Mouse (Mus musculus) urinary bladder, adult 18-20 months (tissue): ENCODE measurements around the gene Rab3d.

Source experiments
- DNase-seq, 2 experiments: peaks; one replicate each; pipeline ENCODE4 v3.0.0; 2022; ENCODE audit warnings: low spot score in 2 of 2, mixed read lengths in 2 of 2

Gene Rab3d

DNA sequence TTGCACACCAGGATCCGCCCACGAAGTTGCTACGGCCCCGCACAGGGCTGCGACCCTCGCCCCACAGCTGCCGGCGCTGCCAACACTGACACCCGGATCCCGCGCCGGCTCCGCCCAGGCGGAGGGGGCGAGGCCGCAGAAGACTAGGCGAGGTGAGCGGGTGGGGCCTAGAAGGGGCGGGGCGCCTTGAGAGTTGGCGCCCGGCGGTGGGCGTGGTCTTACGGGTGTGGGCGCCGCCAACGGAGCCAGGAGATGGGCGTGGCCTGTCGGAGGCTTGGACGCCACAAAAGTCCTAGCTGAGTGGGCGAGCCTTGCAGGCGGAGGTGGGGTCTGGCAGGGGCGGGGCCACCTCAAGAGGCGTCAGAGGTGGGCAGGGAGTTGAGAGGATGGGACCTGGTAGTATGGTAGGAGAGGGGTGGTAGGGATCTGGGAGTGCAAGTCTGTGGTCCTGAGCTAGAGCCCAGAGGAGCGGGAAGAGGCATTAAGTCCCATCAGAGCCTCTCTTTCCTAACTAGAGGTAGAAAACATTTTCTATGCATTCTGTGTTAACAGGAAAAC is at the start of gene Rab3d:
TSS of gene Rab3d (minus strand) at position 158 of the 558 bp plus-strand sequence.
- peak; percentile 94 to 96 for DNase-seq

DNA sequence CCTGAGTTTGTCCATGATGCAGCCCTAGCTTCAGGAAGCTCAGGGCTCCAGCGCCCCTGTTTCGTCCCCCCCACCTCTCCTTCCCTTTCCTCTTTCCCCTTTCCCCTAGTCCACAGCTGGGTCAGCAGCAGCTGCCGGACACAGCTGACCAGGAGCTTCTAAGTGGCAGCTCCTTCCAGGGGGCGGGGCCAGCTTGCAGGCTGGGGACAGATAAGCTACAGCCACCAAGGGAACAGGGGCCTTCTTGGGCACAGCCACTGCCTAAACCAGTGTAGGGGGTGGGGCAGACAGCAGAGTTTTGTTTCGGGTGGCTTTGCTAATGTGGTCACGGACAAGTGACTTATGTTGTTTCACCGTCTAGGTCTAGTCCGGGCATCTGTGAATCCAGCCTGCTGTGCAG is 45.4 kb upstream of the Rab3d start, which contains the start of gene Epor:
TSS of gene Epor (minus strand) at position 90 of the 400 bp plus-strand sequence.
- no peak for DNase-seq

DNA sequence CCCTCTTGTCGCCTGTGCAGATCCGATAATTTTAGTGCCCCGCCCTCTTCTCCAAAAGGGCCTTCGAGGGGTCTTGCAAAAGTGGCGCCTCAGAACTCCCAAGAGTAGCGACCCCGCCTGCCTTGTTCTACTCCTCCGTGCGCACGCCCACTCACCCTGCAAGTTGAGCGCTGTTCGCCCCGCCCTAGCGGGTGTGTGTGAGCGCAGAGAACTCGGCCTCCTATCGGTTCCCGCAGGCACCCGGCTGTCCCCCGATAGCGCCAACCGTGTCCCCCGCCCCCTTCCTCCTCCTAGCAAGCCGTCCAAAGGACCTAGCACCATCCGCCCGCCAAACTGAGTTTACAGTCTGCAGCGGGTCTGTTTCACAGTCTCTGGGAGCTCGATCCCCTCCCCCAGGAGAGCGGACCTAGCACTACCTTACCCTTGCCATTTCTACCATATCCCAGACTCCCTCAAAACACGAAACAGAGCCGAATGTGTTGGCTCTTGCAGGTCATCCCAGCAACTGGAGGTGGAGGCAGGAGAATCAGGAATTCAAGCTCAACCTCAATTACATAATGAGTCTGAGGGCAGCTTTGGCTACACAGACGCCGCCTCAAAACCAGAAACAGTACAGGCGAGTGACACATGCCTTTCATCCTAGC is 44.5 kb upstream of the Rab3d start:
- DNase-seq = peak; percentile 27 to 38

DNA sequence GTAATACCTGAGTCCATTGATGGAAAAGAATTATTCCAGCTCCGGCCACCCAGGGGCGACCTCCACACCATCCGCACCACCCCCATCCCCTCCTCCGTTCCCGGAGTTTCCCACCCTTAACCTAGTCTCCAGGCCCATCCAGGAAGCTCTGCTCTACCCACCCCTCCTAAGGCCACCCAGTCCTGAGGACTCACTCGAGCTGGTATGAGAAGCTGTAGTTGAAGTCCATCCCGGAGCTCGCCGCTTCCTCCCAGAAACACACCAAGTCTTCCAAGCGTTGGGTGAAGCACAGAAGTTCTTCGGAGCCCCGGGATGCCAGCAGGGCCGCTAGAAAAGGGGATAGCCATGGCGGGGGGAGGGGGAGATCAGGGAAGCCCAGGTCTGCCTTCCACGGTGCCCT is 44.0 kb upstream of the Rab3d start:
- peak in 1 of 2 experiments; percentile 23 for DNase-seq

- DNase-seq = no peak
These were observed 43.5 kb upstream of the Rab3d start for GRCm38 (mm10) chr9:21961366-21961980.

DNA sequence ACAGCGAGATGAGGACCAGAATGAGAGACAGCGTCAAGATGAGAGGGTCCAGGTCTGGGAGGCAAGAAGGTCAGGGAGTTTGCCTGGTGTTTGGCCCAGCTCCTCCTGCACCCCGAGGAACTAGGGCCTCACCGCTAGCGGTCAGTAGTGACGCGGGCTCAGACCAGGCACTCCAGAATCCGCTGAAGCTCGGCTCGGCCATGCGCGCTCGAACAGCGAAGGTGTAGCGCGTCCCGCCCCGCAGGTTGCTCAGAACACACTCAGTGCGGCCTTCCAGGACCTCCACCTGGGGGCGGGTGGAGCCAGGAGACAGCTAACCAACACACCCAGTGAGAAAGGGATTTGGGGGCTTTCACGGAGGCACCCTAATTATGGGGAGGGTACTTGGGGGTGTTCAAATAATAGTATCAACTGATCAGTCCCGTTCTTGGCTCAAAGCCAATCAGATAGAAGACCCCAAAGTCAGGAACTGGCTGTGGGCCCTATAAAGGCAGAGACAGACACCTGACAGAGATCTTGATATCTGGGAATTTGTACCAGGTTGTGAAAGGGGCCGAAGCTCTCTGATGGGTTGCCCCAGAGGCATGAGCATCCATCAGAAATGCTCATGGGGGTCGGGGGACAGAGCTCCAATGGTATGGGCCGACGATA is 42.7 kb upstream of the Rab3d start:
- peak; percentile 22 to 23 for DNase-seq

- no peak for DNase-seq
These were observed 42.1 kb upstream of the Rab3d start for GRCm38 (mm10) chr9:21960135-21960534.

DNA sequence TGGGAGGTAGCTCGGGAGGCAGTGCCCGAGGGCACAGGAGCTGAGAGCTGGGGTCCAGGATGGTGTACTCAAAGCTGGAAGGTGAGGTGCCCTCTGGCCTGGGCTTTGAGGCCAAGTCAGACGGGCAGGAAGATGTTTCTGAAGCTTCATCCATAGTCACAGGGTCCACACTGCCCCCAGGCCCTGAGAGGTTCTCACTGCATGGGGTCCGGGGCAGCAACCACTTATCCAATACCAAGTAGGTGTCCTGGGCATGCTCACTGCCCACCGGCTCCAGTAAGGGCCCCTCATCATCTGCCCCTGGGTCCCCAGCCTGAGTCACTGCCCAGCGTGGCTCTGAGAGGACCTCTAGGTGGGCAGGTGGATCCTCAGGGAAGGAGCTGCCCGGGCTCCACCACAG is 41.3 kb upstream of the Rab3d start:
- DNase-seq = no peak

GRCm38 (mm10) chr9:21958372-21958771 is 40.4 kb upstream of the Rab3d start:
- no peak for DNase-seq

DNA sequence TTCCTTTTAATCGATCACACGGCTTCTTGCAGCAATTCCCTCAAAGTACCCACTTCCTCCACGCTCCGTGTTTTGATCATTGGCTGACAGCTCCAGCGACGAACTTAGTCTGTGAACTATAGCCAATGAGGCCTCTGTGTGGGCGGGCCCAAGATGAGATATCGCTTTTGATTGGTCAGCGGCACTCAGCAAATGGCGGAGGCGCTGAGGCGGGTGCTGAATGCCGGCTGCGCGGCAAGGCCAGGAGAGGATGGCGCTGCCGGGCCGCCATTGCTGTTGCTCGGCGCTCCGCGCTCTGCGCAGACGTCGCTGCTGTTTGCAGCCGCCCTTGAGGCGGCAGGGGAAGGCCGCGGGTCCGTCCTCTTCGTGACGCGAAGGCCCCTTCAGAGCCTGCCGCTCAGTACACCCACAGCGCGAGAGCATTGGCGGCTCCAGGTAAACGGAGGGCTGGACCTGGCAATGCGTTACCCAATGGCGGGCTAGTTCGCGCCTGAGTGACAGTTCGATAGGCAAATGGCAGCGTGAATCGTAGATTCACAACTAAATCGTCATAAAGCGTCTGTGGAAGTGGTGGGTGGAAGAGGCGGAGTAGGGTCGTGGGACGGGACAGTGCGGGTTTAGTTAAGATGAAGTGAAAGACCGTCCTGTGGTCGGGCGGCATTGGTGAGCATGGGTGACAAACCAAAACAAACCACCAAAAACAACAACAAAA is 37.7 kb upstream of the Rab3d start, which contains the start of gene Swsap1:
TSS of gene Swsap1 (plus strand) at position 186 of the 712 bp plus-strand sequence.
- peak; percentile 96 to 99 for DNase-seq

DNA sequence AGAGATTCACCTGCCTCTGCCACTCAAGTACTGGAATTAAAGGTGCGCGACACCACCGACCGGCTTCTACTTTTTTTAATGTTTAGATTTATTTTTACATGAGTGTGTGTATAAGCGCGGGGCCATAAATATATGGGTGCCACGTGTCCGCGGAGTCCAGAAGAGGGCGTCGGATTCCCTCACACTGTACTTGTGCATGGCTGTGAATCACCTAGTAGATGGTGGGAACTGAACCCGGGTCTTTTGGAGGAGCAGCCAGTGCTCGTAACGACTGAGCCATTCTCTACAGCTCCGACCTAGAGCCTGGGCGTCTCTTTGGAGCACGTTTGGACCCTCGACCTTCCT is 37.2 kb upstream of the Rab3d start:
- no peak for DNase-seq

- DNase-seq = no peak
These were observed 36.6 kb upstream of the Rab3d start for GRCm38 (mm10) chr9:21954635-21955034.

DNA sequence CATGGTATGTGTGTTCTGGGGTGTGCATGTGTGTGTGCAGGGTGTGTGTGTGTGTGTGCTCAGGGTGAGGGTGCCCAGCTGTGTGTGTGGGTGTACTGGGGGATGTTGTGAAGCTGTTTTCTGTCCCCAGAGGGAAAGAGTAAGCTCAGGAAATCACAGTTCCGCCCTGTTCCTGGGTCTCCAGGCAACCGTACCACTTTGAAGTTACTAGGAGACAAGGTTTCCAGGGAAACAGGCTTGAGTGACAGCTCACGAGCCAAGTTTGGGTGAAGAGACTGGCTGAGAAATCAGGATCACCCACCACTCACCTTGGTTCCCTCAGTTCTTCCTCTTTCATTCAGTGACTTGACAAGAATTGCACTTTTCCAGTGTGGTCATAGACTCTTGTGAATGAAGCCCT is 35.6 kb upstream of the Rab3d start:
- no peak for DNase-seq

DNA sequence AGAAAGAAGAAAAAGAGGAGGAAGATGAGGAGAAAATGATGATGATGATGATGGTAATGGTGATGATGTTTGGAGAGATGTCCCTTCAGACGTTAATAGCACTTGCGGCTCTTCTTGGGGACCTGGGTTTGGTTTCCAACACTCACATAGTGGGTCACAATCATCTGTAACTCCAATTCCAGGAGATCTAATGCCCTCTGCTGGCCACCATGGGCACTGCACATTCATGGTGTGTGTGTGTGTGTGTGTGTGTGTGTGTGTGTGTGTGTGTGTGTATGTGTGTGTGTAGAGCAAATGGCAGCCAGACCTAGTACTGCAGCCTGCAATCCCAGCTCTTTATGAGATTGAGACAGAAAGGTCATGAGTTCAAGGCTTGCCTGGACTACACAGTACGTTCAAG is 34.0 kb upstream of the Rab3d start:
- no peak for DNase-seq

DNA sequence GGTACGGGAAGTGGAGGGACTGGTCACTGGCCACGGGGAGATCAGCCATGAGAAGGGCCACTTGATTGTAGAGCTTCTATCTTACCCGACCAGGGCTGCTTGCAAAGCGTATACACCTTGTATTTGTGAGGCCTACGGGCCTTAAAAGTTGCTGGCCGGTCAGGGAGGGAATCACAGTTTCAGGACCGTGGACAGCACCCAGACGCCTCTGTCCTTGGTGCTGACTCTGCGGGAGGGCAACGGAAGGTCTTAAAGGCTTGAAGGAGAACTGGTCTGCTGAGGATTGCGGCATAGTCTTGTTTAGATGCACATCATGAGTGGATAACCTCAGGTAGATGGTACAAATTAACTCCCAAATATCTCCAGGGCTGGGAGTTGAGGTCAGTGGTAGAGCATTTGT is 32.3 kb upstream of the Rab3d start:
- peak; percentile 25 to 73 for DNase-seq

DNA sequence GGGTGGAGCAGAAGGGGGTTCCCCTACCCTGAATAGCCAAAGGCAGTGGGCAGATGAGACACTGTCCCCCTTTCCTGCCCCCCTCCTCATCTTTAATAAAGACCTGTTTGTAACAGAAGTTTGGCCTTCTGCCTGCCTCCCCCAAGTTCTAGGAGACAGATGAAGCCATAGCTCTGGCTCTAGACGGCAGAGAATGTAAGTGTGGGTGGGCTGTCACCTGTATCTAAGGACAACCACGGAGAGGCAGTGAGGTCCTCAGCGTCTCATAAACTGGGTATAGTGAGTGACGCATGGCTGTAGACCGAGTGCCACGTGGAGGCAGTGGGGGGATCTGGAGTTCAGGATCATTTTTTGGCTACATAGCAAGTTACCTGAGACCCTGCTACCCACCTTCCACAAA is 30.8 kb upstream of the Rab3d start:
- no peak for DNase-seq

- DNase-seq = no peak
These were observed 30.2 kb upstream of the Rab3d start for GRCm38 (mm10) chr9:21948146-21948545.

DNA sequence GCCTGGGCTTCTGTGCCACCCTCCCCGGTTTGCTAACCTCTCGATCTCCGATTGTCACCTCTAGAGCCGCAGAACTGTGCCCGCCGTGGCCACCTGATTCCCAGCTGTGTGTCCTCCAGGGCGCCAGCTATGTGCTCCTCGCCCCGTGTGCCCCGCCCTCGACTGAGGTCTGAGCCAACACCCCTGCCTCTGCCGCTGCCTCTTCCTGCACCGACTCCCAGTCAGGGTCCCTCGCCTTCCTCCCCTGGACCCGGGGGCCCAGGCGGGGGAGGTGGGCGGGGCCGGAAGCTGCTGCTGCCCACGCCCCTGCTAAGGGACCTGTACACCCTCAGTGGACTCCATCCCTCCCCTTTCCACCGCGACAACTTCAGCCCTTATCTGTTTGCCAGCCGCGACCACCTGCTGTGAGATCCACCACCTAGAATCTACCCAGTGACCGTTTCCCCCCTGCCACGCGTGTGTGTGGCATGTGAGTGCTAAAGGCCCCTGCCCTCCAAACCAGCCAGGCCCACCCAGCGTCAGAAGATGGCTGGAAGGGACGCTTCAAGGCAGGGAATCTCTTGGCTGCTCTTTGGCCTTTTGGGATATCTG is 29.6 kb upstream of the Rab3d start:
- no peak for DNase-seq

GRCm38 (mm10) chr9:21944267-21944666 is 26.3 kb upstream of the Rab3d start:
- no peak for DNase-seq

GRCm38 (mm10) chr9:21943638-21944037 is 25.6 kb upstream of the Rab3d start:
- no peak for DNase-seq

DNA sequence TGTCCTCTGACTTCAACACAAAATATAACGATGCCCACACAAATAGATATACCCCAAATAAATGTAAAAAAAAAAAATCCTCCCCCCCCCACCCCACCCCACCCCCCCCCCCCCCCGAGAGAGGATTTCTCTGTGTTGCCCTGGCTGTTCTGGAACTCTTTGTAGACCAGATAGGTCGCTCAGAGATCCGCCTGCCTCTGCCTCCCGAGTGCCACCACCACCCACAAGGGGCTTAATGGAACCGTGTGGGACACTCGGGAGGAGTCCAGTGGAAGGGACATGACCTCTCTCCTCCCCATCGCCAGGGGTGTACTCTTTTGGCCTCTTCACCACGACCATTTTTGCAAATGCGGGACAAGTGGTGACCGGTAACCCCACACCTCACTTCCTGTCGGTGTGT is 25.1 kb upstream of the Rab3d start:
- DNase-seq = no peak
